Mouse (Mus musculus) brain, adult 2 months (tissue): Measurements from ENCODE around the gene Ceacam18.
A peak's percentile ranks its signal among the peaks of the same experiment; 100 is the strongest.

Source experiments
- DNase-seq: peaks from one replicate; pipeline ENCODE4 v3.0.0; 2011; ENCODE audit warnings: low read depth, low spot score

Ceacam18 gene

DNA sequence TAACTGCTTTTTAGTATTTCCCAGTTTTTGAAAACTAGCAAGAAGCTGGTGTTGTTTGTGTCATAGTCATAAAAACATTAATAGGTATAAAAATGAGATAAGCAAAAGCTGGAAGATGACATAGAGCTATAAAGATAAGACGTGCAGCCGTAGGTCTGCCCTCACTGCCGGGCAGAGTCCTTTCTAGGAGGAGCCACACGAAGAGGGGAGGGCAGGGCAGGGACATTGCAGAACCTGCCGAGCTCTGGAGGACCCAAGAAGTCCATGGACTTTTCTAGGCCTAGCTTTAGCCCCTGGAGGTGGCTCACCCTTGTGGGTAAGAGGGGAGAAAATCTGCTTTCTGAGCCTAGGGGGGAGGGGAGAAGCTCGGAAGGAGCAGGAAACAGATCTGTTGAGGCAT, at the start of gene Ceacam18:
Ceacam18 (plus strand) TSS at position 208 of the 400 bp plus-strand sequence.
- no peak for DNase-seq

DNA sequence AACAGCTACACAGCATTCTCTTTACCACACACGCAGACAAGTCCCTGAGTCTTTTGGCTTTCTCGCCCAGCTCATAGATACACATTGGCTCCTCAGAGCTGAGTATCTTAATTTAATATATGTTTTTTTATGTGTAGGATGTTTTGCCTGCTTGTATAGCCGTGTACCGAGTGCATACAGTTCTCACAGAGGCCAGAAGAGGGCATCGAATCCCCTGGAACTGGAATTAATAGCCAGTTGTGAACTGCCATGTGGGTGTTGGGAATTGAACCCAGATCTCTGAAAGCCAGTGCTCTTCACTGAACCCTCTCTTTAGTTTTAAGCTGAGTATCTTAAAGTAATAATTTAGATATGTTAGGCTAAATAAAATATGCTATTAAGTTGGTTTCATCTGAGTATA, 49.7 kb upstream of the Ceacam18 start:
- DNase-seq = no peak

DNA sequence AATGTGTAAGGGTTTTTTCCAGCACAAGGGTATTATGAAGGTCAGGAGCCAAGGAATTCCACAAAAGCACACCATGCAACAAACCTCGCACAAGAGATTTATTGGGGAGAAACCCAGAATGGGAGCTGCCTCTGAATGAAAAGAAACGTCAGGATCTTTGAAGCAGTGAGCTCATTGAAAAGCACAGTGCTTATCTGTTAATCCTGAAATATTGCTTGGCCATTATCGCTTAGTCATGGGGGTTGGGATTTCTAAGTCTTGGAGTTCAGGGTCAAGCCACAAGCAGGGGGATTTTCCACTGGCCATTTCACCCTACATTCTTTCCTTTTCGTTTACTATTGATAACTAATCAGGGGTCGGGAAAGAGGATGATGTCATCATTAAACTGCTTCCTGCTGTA, 32.6 kb upstream of the Ceacam18 start:
- no peak for DNase-seq

DNA sequence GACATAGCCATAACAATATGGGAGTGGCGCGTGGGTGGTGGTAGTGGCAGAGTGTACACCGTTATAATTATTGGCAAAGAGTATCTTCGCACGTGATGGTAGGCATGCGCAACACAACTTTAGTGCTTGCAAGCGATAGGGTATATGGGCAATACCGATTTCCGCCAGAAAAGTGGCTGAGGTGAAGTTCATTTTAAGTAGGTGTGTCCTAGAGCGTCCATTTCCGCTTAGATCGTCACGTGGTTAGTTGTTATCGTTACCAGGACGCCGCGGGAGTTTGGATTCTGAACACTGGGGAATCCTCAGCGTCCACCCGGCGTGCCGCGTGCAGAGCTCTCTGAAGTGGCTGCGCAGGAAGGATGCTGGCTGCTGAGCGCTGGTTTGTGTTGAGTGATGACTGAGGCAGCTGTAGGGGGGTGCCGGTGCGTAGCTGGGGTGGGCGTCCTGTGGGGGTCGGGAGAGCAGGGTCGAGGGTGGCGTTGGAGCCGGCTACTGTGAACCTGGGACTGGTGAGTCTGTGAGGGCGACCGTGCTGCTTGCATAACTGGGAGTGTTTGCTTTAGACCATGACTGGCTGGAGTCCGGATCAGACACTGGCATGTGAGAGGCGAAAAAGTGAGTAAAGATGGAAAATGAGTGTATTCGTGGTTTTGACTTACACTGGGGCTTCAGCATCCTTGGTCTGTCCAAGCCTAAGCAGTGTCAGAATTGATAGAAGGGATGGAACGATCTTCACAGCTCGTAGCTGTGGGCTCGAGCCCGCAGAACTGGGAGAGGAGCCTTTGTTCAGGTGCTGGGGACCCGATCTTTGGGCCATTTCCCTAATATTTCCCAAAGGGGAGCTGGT, 27.4 kb upstream of the Ceacam18 start, which contains the start of gene Zfp819:
Zfp819 (plus strand) TSS at position 274 of the 847 bp plus-strand sequence.
- peak; percentile 86 for DNase-seq

DNA sequence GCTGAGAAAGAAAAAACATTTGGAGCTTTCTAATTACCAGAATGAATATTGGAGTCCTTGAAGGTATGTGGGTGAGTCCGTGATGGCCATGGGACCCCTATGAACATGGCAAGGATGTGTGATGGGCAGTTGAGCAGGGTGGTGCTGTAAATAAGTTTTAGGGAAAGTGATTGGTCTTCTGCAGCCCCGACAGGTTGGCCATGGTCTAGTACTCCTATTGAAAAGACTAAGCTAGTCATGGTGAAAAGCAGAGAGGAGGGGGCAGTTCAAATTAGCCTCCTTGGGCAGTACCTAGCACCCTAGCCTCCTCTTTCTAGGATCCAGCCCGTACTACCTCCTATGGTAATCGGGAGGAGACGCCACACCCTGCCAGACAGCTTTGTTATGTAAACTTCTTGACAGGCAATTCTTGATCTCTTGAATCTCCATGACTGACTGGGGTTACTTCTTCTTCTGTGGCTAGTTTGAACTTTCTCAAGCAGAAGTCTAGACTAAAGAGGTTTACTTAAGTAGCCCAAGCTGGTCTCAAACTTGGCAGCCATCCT, 26.7 kb upstream of the Ceacam18 start:
- peak; percentile 19 for DNase-seq

DNA sequence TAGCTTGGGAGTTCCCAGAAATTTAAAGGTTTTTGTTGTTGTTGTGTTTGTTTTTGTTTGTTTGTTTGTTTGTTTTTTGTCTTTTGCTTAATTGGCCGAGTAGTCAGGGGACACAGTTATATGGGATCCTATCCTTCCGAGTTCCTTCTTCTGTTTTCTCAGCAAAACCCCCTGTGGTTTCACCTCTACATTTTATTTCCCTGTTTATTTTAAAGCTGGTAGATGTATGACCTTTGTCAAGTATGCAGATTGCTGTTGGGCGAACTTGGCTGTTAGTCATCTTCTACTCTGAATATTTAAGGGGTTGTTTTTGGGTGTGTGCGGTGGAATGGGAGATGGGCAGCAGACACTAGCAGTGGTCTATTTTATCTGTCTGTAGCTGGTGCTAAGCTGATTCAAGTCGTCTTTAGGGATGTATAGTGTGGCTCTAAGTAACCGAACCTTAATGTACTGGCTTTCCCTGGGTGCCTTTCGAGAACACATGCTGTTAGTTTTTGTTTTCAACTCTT, 26.1 kb upstream of the Ceacam18 start:
- DNase-seq = no peak

DNA sequence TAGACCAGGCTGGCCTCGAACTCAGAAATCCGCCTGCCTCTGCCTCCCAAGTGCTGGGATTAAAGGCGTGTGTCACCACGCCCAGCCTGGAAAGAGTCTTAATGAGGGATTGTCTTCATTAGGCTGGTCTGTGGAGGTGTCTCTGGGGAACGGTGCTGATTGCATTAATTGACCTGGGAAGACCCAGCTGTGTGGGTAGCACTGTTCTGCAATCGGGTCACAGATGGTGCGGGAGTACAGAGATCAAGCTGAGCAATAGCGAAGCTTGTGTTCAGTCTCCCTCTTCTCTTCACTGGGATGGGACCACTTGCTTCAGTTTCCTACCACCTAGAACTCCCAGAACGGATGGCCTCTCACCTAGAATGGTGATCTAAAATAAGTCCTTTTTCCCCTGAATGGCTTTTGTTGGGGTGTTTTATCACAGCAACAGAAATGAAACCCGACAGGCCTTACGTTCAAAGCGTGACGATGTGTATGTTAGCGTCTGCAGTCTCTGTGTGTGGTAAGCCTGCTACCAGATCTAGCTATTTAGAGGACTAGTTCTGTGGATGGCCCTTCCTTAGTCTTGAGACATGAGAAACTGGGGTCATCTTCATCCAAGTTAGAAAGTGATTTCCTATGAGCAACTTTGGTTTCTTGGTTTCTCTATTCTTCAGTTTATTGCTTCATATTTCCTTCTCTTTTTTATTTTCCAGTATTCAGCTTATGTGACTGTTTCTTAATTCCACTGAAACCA, 20.5 kb upstream of the Ceacam18 start:
- no peak for DNase-seq

DNA sequence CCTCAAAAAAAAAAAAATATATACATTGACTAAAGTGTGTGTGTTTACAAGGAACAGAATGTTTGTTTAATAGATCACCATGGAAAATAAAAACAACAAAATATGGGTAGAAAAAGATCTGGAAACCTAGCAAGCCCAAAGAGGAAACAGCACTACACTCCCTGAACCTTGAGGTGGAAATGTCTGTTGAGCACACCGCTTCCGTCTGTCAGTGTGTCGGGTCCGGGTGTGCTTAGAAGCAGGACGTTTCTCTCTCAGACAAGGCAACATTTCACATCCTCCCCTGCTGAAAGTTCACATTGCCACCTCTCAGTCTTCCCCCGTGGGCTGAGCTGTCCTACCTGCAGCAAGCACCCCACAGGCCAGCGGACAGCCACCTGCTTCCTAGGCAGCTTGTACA, 11.6 kb upstream of the Ceacam18 start:
- no peak for DNase-seq

DNA sequence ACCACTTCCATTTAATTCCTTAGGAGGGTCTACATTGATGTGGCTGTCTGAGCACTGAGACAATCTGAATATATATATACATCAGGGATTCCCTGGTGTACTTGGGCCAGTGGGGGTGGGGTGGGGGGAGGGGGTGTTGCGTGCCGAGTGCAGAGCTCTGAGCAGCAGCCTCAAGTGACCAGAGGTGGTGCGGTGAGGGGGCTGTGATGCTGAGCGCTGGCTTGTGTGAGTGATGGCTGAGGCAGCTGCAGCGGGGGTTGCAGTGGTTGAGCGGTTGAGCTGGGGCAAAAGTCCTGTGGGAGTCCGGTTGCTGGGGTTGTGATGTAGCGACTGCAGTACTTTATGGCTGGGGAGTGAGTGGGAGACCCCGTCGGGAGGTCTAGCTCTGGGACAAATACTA, 10.7 kb upstream of the Ceacam18 start:
- no peak for DNase-seq

DNA sequence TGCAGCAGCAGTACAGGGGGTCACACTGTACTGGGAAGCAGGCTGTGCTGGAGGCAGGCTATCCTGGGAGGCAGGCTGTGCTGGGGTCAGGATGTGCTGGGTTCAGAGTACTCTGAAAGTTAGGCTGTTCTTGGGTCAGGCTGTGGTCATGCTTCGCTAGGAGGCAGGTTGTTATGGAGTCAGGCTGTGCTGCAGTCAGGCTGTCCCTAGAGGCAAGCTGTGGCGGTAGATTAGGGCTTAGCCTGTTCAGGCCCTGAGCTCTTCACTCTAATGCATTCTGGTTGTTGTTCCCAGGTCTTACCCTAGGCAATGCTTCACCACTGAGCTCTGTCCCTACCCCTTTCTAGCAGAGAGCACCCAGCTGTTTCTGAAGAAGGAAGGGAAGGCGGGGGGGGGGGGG, 9.4 kb upstream of the Ceacam18 start:
- DNase-seq = no peak

DNA sequence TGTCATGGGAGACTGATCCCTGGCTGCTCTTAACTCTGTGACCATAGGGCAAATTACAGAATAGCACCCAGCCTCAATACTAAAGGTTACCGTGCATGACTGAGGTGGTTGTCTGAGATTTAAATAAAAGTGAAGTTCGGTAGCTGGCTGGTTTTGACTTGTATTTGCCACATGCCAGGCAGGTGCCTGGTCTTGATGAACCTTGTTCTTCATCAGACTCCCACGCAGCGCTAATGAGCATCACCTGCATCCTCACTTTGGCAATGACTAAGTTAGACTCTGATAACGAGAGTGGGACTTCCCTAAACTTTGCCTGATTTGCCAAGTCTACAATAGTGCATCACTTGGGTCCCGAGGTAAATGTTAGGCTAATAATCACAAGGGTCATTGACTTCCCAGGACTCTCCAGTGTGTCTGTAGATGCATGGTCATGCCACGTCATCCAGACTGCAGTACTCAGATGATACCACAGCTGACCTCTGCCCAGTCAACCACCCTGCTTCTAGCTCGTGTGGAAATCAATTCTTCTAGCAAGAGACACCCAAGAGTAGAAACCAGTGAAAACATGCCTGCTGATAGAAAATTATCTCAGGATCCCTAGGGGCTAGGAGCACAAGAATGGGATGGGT, 8.6 kb upstream of the Ceacam18 start:
- DNase-seq = no peak

DNA sequence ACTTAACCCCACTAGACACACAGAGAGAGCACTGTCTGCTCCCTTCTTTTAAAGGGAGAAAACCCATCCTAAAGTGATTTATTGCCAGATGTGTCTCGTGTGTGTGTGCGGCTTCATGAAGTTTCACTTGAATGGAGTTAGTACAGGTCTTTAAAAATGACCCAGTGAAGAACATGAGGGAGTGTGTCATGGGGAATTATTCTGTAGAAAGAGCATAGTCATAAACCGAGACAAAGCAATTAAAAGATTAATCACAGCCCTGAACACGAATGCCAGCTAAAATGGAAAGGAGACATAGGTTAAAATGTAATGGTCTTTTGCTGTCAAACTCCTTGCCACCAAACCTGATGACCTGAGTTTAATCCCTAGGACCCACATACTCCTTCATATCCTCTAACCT, 567 bp upstream of the Ceacam18 start:
- DNase-seq = no peak

DNA sequence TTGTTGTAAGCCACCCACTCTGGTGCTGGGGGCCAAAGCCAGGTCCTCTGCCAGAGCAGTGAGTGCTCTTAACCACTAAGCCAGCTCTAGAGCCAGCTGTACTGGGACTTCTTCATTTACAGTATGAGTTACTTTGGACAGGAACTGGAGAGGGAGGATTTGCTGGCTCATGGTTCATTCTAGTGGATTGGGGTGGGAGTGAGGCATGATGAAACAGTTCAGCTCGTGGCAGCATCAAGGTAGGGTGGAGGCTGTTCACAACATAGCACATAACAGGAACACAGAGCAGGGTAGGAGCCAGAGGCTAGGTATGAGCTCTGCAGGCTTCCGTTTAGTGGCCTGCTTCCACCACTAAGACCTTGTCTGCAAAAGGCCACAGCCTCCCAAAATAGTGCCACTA, 1.7 kb downstream of the Ceacam18 start:
- DNase-seq = no peak

DNA sequence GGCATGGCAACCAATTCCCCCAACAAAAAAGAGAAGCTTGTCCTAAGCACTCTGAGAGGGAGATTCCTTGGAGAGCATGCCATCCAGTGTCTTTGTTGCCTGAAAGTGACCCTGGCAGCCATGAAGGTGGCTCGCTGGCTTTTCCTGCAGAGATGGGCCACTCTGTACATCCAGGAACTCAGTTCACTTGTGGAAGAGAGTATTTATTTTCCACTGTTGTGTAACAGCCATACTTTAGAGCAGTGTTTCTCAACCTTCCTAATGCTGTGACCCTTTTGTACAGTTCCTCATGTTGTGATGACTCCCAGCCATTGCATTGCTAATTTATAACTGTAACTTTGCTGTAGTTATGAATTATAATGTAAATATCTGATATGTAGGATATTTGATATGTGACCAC, 2.6 kb downstream of the Ceacam18 start:
- DNase-seq = no peak

DNA sequence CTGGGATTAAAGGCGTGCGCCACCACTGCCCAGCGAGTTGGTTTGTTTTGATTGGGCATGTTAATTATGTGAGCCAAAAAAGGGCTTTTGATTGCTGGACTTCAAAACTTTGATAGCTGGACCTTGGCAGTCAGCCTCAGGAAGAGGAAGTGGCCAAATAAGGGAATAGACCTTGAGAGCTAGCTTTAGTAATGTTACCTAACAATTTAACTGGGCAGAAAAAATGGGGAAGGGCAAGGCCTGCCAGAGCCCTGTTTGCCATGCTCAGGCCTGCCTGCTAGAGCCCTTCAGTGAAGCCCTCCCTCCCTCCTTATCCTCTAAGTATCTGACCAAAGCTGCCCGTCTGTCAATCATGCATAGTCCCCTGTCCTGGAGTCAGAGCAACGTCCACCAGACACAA, 8.1 kb downstream of the Ceacam18 start:
- DNase-seq = no peak

DNA sequence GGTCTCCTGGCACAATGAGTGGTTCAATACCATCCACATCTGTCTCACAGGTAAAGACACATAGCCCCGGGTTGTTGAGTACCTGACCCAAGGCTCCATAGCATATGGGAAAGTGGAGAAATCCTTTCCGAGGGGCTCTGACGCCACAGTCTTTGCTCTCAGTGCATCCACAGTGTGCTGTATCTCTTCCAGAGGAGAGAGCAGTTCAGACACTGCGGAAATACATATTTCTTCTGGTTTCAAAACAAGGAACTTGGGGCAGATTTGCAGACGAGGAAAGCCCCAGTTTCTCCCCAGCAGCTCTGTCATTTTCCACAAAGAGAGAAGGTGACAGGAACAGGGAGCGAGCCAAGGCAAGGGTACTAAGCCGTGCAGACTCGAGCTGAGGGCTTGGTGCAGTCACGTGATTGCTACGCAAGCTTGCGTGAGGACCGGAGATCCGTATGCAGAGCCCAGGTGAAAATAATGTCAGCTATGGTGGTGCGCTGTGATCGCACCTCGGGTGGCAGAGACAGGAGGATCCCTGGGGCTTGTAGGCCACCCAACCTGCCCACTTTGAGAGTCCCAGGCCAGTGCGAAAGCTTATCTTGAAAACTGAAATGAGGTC, 8.6 kb downstream of the Ceacam18 start:
- DNase-seq = no peak

DNA sequence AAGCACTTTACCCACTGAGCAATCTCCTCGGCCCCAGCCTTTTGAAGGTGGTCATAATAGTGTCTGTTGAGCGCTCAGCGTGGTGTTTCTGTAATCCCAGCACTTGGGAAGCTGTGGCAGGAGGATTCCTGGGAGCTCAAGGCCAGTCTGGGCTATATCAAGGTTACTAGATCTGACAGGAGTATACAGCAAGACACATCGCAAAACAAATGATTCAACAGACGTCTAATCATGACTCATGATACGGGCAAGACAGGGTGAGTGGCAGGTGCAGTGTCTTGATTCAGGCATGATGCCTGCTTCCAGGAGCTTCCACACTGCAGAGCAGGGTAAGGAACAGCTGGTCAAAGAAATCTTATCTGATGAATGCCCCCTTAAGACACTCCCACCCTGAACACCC, 18.2 kb downstream of the Ceacam18 start:
- no peak for DNase-seq

DNA sequence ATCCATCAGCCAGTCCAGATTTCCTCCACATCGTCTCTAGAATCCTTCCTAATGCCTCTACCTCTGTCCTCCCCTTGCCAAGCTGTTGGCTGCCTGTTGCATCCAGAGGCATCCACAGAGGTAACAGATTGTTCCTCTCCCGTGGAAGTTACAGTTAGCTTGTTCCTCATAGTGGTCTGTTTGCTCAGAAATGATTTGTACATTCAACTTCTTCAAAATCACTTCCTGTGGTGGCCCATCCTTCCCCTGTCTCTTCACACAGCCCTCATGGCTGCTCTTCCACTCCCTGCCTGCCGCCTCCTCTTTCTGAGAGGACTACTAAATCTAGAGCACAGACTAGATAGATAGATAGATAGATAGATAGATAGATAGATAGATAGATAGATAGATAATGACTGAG, 20.0 kb downstream of the Ceacam18 start:
- no peak for DNase-seq

DNA sequence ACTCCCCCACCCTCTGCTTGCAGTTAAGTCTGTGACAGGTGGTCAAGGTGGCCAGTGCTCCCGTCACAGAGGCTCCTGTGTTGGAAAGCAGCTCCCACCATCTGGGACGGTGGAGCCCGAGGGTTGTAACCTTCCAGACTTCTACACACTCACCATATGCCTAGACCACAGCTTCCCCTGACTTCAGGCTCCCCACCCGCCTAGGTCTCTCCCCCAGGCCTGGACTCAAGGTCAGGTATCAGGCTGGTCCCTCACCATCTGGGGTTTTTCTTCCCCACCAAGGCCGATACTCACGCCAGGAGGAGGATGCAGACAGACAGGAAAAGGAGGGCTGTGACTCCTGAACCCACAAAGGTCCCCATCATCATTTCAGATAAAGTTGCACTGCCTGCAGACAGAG, 21.7 kb downstream of the Ceacam18 start:
- DNase-seq = no peak

DNA sequence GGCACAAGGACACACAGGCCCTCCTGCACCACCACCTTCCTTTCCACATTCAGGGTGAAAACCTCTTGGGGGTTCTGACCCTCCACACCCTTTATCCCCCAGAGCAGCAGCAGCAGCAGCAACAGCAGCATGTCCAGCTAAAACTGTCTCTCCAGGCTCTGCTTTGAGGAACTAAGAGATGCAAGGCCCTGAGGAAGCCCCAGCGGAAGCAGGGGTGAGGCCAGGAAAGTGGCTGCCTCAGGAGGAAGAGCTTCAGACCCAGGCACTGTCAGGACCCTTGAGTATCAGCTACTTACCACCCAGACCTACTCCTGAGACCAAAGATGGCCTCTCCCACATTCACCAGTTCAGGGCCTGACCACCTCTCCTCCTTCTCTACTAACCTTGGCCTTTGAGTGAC, 25.5 kb downstream of the Ceacam18 start, which contains the start of gene Siglece:
Siglece (minus strand) TSS at position 160 of the 400 bp plus-strand sequence.
- no peak for DNase-seq

DNA sequence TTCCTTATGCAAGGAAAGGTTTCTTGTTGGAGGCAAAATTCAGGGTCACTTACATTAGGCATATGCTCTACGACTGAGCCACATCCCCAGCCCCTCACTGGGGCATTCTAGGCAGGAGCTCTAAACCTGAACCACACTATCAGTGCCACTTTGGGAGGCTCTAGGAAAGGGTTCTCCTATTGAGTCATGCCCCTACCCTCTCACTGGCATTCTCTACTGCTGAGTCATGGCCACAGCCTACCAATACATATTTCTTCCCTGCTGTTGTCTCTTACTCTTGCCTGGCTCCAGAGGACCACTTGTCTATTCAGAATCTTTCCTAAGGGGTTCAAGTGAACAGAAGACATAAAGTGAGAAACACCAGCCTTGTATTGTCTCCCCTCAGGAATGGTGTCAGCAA, 28.3 kb downstream of the Ceacam18 start:
- no peak for DNase-seq
